Mouse (Mus musculus): ENCODE results near the gene Hopx. TPM values are rescaled to one million over a fixed set of nuclear protein-coding genes. Genes with fewer than 3 reads are reported as not detected.

Gene Hopx
- polyA plus RNA-seq, 1 experiment from 2014 or later = 49.0 TPM

DNA sequence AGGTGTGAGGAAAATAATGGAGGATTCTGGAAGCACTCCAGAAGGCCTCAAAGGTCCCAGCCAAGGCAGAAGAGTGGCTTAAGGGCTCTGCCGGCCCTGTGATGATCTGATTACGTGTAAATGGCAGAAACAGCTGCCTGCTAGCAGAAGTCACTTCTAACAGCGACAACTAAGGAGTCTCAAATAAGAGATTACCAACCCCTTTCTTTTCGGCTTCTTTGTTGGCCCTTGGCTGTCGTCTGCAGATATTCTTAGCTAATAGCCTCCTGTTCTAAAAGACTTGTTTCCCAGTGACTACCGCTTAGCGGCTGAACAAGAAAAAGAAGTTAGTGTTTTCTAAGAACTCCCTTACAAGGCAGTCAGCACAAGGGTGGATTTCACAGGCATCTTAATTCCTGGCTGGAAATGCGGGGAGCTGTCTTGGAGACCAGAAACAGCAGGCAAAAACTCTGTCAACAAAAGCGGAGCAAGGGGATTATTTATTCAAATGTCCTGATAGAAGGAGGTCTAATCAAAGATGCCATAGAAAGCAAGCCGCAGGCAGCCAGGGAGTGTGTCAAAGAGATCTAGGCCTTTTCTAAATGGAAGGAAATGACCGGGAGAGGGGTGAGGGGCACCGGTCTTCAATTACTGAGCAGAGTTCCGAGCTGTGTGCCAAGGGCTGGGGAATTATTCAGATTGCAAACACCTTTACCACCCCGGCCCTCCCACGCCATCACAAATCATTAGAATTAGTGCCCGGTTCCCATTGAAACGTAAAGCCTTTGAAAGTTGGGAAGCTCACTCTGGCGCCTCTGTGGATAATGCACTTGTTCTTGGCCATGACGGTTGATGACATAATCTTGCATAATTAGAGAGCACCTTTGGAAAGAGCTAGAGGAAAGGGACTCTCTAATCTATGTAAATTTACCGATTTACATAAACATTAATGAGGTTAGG, 7.6 kb upstream of the Hopx start:
- ATAC-seq (peak; percentile 39), DNase-seq (ENCODE audit: low spot score) (peak; percentile 86)
- Histone ChIP-seq H3K4me1 (ENCODE audit: insufficient read depth, low read depth, low read length) (peaks cover 19% of the 10 kb centered on the region; the same call in 1 of the 2 replicates), H3K27ac (ENCODE audit: low read length) (peak overlapping the region; percentile 47), H3K36me3 (ENCODE audit: insufficient read depth, low read length) (no peaks in the 10 kb centered on the region), H3K9me3 (ENCODE audit: low read length) (no peaks in the 10 kb centered on the region), H3K4me2 (replicated peaks; ENCODE audit: low read depth, low read length) (no peak overlapping the region), H3K4me3 (ENCODE audit: low read depth, low read length) (no peak overlapping the region), H3K9ac (replicated peaks; ENCODE audit: low read depth) (no peak overlapping the region), H3K27me3 (replicated peaks; ENCODE audit: insufficient read depth, low read length) (no peaks in the 10 kb centered on the region)
- WGBS = 27% methylated on average over 20 of the region's 20 CpGs
- TF ChIP-seq EP300 (IDR thresholded peaks at IDR 0.05) (peak; percentile 77), CTCF (IDR thresholded peaks at IDR 0.05) (0 out of 2 replicates have a peak, but pooled peaks have one; percentile 11)

GRCm38 (mm10) chr5:77120701-77121100, 5.8 kb upstream of the Hopx start:
- DNase-seq (ENCODE audit: low spot score) (no peak), ATAC-seq (no peak)
- H3K4me2 ChIP-seq (replicated peaks; ENCODE audit: low read depth, low read length) = no peak overlapping the region
- H3K36me3 ChIP-seq (ENCODE audit: insufficient read depth, low read length) = no peaks in the 10 kb centered on the region
- 83% methylated on average over 7 of the region's 7 CpGs for WGBS
- H3K4me1 ChIP-seq (ENCODE audit: insufficient read depth, low read depth, low read length) = peaks cover 22% of the 10 kb centered on the region; the same call in 1 of the 2 replicates
- H3K4me3 ChIP-seq (ENCODE audit: low read depth, low read length) = no peak overlapping the region
- no peaks in the 10 kb centered on the region for H3K27me3 ChIP-seq (replicated peaks; ENCODE audit: insufficient read depth, low read length)
- H3K27ac ChIP-seq (ENCODE audit: low read length) = no peak overlapping the region
- TF ChIP-seq CTCF (IDR thresholded peaks at IDR 0.05) = no peak
- no peak for TF ChIP-seq EP300 (IDR thresholded peaks at IDR 0.05)
- H3K9ac ChIP-seq (replicated peaks; ENCODE audit: low read depth) = no peak overlapping the region
- H3K9me3 ChIP-seq (ENCODE audit: low read length) = no peaks in the 10 kb centered on the region

- Histone ChIP-seq H3K27me3 (replicated peaks; ENCODE audit: insufficient read depth, low read length) (no peaks in the 10 kb centered on the region), H3K4me2 (replicated peaks; ENCODE audit: low read depth, low read length) (no peak overlapping the region), H3K36me3 (ENCODE audit: insufficient read depth, low read length) (no peaks in the 10 kb centered on the region), H3K9ac (replicated peaks; ENCODE audit: low read depth) (no peak overlapping the region), H3K27ac (ENCODE audit: low read length) (peak overlapping the region; percentile 1; the same call in 1 of the 2 replicates), H3K4me3 (ENCODE audit: low read depth, low read length) (no peak overlapping the region), H3K4me1 (ENCODE audit: insufficient read depth, low read depth, low read length) (peaks cover 24% of the 10 kb centered on the region; the same call in 1 of the 2 replicates), H3K9me3 (ENCODE audit: low read length) (no peaks in the 10 kb centered on the region)
- no peak for ATAC-seq
- 0 out of 2 replicates have a peak, but pooled peaks have one; percentile 20 for TF ChIP-seq EP300 (IDR thresholded peaks at IDR 0.05)
- no peak for TF ChIP-seq CTCF (IDR thresholded peaks at IDR 0.05)
- WGBS = 70% methylated on average over 19 of the region's 19 CpGs
- DNase-seq (ENCODE audit: low spot score) = no peak
These were observed 4.8 kb upstream of the Hopx start for GRCm38 (mm10) chr5:77119475-77120422.

DNA sequence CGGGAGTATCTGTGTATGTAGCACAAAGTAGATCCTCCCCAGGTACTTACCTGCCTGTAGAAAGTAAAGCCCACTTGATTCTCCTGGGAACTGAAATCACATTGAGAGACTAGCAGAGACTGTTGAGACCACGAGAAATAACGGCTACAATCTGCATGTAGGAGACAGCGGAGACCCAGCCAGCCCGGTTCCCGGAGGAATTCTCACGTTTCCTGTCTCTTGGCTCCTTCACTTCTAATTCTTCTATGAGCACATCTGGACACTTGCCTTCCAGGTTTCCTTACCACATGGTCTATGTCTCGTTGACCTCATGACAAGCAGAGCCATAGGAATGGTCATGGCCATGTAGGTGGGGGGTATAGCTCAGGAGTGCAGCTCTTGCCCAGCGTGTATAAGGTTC, 811 bp upstream of the Hopx start:
- no peak for ATAC-seq
- 75% methylated on average over 9 of the region's 9 CpGs for WGBS
- no peaks in the 10 kb centered on the region for H3K27me3 ChIP-seq (replicated peaks; ENCODE audit: insufficient read depth, low read length)
- DNase-seq (ENCODE audit: low spot score) = no peak
- H3K9ac ChIP-seq (replicated peaks; ENCODE audit: low read depth) = no peak overlapping the region
- H3K27ac ChIP-seq (ENCODE audit: low read length) = peak overlapping the region; percentile 82; the same call in 1 of the 2 replicates
- no peak for TF ChIP-seq CTCF (IDR thresholded peaks at IDR 0.05)
- no peak for TF ChIP-seq EP300 (IDR thresholded peaks at IDR 0.05)
- peaks cover 14% of the 10 kb centered on the region; the same call in 1 of the 2 replicates for H3K4me1 ChIP-seq (ENCODE audit: insufficient read depth, low read depth, low read length)
- H3K36me3 ChIP-seq (ENCODE audit: insufficient read depth, low read length) = no peaks in the 10 kb centered on the region
- H3K4me3 ChIP-seq (ENCODE audit: low read depth, low read length) = no peak overlapping the region
- H3K9me3 ChIP-seq (ENCODE audit: low read length) = no peaks in the 10 kb centered on the region
- peak overlapping the region; percentile 32; the same call in 1 of the 2 replicates for H3K4me2 ChIP-seq (replicated peaks; ENCODE audit: low read depth, low read length)

GRCm38 (mm10) chr5:77113773-77114172, 1.1 kb downstream of the Hopx start:
- no peaks in the 10 kb centered on the region for H3K27me3 ChIP-seq (replicated peaks; ENCODE audit: insufficient read depth, low read length)
- H3K9ac ChIP-seq (replicated peaks; ENCODE audit: low read depth) = no peak overlapping the region
- H3K4me1 ChIP-seq (ENCODE audit: insufficient read depth, low read depth, low read length) = peaks cover 15% of the 10 kb centered on the region; the same call in 1 of the 2 replicates
- 74% methylated on average over 3 of the region's 3 CpGs for WGBS
- ATAC-seq (no peak), DNase-seq (ENCODE audit: low spot score) (no peak)
- no peaks in the 10 kb centered on the region for H3K36me3 ChIP-seq (ENCODE audit: insufficient read depth, low read length)
- H3K4me3 ChIP-seq (ENCODE audit: low read depth, low read length) = peak overlapping the region; percentile 4; the same call in 1 of the 2 replicates
- no peaks in the 10 kb centered on the region for H3K9me3 ChIP-seq (ENCODE audit: low read length)
- peak overlapping the region; percentile 82 for H3K27ac ChIP-seq (ENCODE audit: low read length)
- peak overlapping the region; percentile 32; the same call in 1 of the 2 replicates for H3K4me2 ChIP-seq (replicated peaks; ENCODE audit: low read depth, low read length)
- TF ChIP-seq EP300 (IDR thresholded peaks at IDR 0.05) (no peak), CTCF (IDR thresholded peaks at IDR 0.05) (no peak)
